Mouse (Mus musculus) naive thymus-derived CD4-positive, alpha-beta T cell, adult 2 months (primary cell): ENCODE data around the gene Sardh.

ENCODE experiments used
- DNase-seq: peaks from one replicate; pipeline ENCODE4 v3.0.0-alpha.2; 2011; ENCODE audit warnings: low read depth

Sardh gene

GRCm38 (mm10) chr2:27248211-27248610 is at the start of gene Sardh:
Sardh (minus strand) TSS chr2:27248337.
- DNase-seq, result no peak

GRCm38 (mm10) chr2:27296656-27297406 is 48.7 kb upstream of the Sardh start:
- DNase-seq, result peak; percentile 33

GRCm38 (mm10) chr2:27294777-27295176 is 46.6 kb upstream of the Sardh start:
- no peak for DNase-seq

- DNase-seq, result peak; percentile 87
Measured at GRCm38 (mm10) chr2:27289019-27289418, 40.9 kb upstream of the Sardh start.

- no peak for DNase-seq
Measured at GRCm38 (mm10) chr2:27286971-27287710, 39.0 kb upstream of the Sardh start.

- no peak for DNase-seq
Measured at GRCm38 (mm10) chr2:27284441-27284840, 36.3 kb upstream of the Sardh start.

GRCm38 (mm10) chr2:27281771-27282170 is 33.6 kb upstream of the Sardh start:
- DNase-seq, result no peak

GRCm38 (mm10) chr2:27280920-27281611 is 32.9 kb upstream of the Sardh start:
- peak; percentile 82 for DNase-seq

GRCm38 (mm10) chr2:27278859-27279258 is 30.7 kb upstream of the Sardh start:
- no peak for DNase-seq

- no peak for DNase-seq
Measured at GRCm38 (mm10) chr2:27268325-27268724, 20.2 kb upstream of the Sardh start.

- no peak for DNase-seq
Measured at GRCm38 (mm10) chr2:27265819-27266218, 17.7 kb upstream of the Sardh start.

- DNase-seq, result no peak
Measured at GRCm38 (mm10) chr2:27262984-27263383, 14.8 kb upstream of the Sardh start.

- no peak for DNase-seq
Measured at GRCm38 (mm10) chr2:27251434-27251833, 3.3 kb upstream of the Sardh start.

GRCm38 (mm10) chr2:27247487-27247863 is 662 bp downstream of the Sardh start:
- DNase-seq, result no peak

- no peak for DNase-seq
Measured at GRCm38 (mm10) chr2:27246712-27247486, 1.2 kb downstream of the Sardh start.

GRCm38 (mm10) chr2:27245947-27246346 is 2.2 kb downstream of the Sardh start:
- DNase-seq, result no peak

GRCm38 (mm10) chr2:27237342-27237741 is 10.8 kb downstream of the Sardh start:
- DNase-seq, result peak; percentile 79

GRCm38 (mm10) chr2:27235729-27236128 is 12.4 kb downstream of the Sardh start:
- DNase-seq, result peak; percentile 57

- DNase-seq, result no peak
Measured at GRCm38 (mm10) chr2:27232376-27232775, 15.8 kb downstream of the Sardh start.

- DNase-seq, result no peak
Measured at GRCm38 (mm10) chr2:27229481-27230105, 18.5 kb downstream of the Sardh start.

GRCm38 (mm10) chr2:27228809-27229480 is 19.2 kb downstream of the Sardh start:
- DNase-seq, result peak; percentile 47
